Mouse (Mus musculus): ENCODE results near the gene Serpinb9b. TPM values are rescaled to one million over a fixed set of nuclear protein-coding genes. Genes with fewer than 3 reads are reported as not detected.
"Not testable (repeated sequence)": the region's sequence is repeated elsewhere in the genome, so short reads cannot be mapped to it uniquely, and the experiment has no call there.

Serpinb9b gene
- total RNA-seq (2021) = under 1 TPM; 0.10 to 0.43 TPM

DNA sequence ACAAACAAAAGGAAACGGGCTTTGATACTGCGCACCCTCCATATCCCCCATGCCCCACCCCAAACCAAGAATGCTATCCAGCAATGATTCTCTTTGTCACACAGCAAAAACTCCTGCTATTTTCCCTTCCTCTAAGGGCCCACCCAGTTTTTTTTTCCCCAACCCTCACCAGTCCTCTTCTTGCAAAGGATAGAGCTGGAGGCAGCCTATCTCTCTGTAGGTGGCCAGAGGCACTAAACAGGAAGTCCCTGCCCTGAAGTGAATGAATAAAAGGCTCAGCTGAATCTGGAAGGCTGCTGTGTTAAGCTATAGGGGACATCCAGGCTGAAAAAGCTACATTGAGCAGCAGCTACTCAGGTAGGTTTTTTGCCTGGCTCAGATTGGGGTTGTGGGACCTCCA is at the start of gene Serpinb9b:
Gene Serpinb9b (plus strand): TSS at position 173 of the 400 bp plus-strand sequence.
- intact Hi-C loops (cut with DNase I) = no loop called here

DNA sequence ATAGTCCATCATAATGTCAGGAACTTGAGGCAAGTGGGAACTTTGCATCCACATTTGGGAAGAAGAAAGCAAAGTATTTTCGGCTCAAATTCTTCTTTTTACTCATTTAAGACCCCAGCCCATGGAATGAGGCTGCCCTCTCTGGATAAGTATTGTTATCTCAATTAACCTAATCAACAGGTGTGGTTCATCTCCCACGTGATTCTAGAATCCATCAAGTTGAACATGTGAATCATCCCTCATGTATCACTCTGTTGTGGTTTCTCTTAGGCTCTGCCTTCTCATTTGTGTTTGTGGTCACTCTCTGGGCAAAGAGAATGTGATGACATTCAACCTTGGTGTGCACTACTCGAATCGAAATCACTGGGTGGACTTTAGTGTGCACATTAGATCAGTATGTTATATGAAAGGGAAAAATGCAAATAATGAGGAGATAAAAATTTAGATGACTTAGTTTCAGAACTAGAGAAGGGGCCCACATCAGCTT is 44.6 kb upstream of the Serpinb9b start:
- intact Hi-C loops (cut with DNase I) = no loop called here
- DNase-seq = no peak

More for the DNA sequence above, at the start of gene Serpinb9b:
- DNase-seq = no peak

DNA sequence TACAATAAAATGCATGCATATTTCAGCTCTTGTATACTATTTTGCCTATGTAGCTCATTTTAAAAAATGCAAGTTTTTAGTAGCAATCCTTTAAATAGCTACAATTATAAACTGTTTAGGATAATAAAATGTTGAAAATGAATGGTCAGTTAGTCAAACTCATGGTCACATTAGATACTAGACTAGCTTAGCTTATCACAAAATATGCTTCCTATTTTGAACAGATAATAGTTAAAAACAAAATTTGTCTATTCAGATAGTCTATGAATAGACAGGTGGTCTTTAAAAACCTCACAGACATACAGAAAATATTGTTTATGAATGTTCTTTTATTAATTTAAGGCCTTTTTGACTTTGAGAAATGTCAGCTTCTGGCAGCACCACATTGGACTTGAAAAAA is 41.0 kb upstream of the Serpinb9b start:
- DNase-seq = no peak
- intact Hi-C loops (cut with DNase I) = no loop called here

- intact Hi-C loops (cut with DNase I) = no loop called here
- DNase-seq = no peak
These were observed 33.9 kb upstream of the Serpinb9b start for GRCm38 (mm10) chr13:32993152-32993893.

GRCm38 (mm10) chr13:32993894-32994242 is 33.3 kb upstream of the Serpinb9b start:
- intact Hi-C loops (cut with DNase I) = no loop called here
- DNase-seq = no peak

GRCm38 (mm10) chr13:32995051-32995450 is 32.2 kb upstream of the Serpinb9b start:
- intact Hi-C loops (cut with DNase I) = no loop called here
- DNase-seq = no peak

GRCm38 (mm10) chr13:33001341-33001740 is 25.9 kb upstream of the Serpinb9b start:
- no peak for DNase-seq
- intact Hi-C loops (cut with DNase I) = no loop called here

DNA sequence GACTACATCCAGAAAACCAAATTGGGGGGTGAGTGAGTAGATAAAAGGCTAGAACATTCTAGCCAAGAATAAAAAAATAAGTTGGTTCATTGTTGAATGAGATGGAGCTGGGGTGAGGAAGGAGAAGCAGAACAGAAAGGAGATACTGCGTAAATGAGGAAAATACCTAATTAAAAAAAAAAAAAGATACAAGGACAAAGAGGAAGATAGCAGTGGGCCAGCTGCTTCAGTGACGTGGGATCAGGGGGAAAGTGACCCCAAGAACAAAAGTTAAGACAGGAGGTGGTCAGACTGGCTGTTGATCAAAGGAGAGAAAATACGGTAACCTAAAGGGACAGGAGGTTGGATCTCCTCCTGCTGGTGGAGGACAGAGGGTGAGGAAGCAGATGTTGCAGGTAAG is 24.3 kb upstream of the Serpinb9b start, which contains the start of gene Serpinb9:
Gene Serpinb9 (plus strand): TSS at position 301 of the 400 bp plus-strand sequence.
- intact Hi-C loops (cut with DNase I) = no loop called here
- no peak for DNase-seq

GRCm38 (mm10) chr13:33003523-33004413 is 23.4 kb upstream of the Serpinb9b start:
- DNase-seq = no peak
- intact Hi-C loops (cut with DNase I) = loop anchor here (1.0 to 2.0 kb wide), 2 partner anchors 71 to 100 kb away; no protein-coding TSS in a partner anchor

- intact Hi-C loops (cut with DNase I) = loop anchor here (1.0 to 2.0 kb wide), 2 partner anchors 70 to 101 kb away; no protein-coding TSS in a partner anchor
- peak; percentile 93 for DNase-seq
These were observed 22.7 kb upstream of the Serpinb9b start for GRCm38 (mm10) chr13:33004414-33005105.

GRCm38 (mm10) chr13:33005501-33006075 is 21.6 kb upstream of the Serpinb9b start:
- intact Hi-C loops (cut with DNase I) = loop anchor here (2.0 kb wide), 1 partner anchor 69 kb away; no protein-coding TSS in a partner anchor
- no peak for DNase-seq

GRCm38 (mm10) chr13:33006555-33006954 is 20.7 kb upstream of the Serpinb9b start:
- intact Hi-C loops (cut with DNase I) = no loop called here

DNA sequence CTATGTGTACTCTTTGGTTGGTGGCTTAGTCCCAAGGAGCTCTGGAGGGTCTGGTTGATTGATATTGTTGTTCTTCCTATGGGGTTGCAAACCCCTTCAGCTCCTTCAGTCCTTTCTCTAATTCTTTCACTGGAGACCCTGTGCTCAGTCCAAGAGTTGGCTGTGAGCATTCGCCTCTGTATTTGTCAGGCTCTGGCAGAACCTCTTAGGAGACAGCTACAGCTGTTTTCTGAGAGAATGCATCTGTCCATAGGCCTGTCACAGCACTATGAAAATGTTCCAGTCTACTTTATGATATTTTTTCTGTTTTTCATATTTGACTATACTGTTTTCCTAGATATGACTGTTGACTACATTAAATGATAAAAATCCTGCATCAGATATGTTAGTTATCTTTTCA is 14.8 kb upstream of the Serpinb9b start:
- peak; percentile 36 to 47 for DNase-seq
- intact Hi-C loops (cut with DNase I) = no loop called here

More at GRCm38 (mm10) chr13:33006555-33006954, 20.7 kb upstream of the Serpinb9b start:
- no peak for DNase-seq

DNA sequence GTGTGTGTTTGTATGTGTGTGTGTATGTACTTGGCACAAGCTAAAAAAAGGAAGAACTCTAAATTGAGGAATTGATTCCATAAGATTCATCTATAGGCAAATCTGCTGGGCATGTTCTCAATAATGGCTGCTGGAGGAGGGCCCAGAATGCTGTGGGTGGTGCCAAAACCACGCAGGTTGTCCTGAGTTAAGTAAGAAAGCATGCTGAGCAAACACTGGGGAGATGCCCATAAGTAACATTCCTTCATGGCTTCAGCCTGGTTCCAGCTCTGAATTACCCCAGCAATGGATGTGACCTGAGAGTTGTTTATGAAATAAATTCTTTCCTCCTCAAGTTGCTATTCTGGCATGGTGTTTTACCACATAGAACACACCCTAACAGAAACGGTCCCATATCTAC is 13.9 kb upstream of the Serpinb9b start:
- intact Hi-C loops (cut with DNase I) = no loop called here
- DNase-seq = no peak

DNA sequence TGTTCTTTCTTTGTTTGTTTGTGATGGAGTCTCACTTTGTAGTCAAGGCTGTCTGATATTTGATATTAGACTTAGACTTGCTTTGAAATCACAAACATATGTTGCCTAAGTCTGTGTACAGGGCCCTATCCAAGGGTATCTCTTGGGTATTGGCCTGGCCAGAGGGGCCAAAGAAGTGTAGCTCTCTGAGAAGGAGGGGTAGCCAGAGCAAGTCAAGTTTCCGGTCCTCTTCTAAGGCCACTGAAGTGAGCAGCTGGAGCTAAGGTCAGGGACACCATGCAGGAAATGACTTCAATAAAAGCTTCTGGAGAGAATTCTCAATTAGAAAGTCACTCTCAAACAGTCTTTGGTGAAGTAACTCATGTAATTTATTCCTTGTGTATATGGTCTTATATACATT is 4.8 kb upstream of the Serpinb9b start:
- intact Hi-C loops (cut with DNase I) = no loop called here
- DNase-seq = no peak

DNA sequence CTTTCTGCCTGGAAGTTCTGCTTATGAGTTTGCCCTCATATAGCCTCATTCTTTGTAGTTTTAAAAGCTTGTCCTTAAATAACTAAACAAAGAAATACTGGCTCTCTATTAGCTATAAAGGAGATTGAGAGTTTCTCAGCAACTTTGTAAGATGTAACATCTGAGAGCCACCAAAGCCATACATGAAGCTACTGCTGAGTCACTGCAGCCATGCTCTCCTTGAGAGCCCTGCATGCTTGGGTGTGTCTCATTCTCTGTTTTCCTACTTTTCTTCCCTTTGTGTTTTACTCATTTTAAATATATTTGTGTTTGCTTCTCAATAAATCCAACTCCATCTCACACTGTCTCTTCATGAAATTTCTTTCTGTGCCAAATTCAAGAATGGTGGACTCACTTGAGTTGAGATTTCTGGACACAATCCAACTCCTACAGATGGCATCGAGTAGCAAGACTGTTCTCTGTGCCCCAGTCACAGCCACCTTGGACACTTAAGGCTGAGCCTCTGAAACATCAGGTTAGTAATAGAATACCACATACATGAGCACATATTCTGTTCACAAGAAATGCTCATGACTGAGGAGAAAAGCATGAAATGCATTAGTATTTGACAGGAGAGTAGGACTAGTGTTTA is 674 bp upstream of the Serpinb9b start:
- intact Hi-C loops (cut with DNase I) = no loop called here
- no peak for DNase-seq

- no peak for DNase-seq
- intact Hi-C loops (cut with DNase I) = no loop called here
These were observed 930 bp downstream of the Serpinb9b start for GRCm38 (mm10) chr13:33028146-33028545.

DNA sequence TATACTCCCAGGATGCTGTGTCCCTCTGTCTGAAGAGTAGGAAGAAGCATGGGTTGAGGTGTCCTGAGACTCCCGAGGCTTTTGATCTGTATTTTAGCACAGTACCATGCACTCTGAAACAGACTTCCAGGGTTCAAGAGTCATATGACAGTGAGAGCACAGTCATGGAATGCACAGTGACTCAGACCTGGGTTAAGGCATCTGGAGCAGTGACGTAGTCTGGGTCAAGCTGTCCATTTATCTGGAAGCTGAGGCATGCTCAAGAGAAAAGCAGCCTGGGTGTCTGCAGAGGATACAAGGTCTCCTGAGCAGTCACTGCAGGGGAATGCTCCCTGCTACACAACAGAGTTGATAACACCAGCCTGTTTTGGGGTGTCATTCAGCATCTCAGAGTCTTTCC is 1.3 kb downstream of the Serpinb9b start:
- no peak for DNase-seq
- intact Hi-C loops (cut with DNase I) = no loop called here

DNA sequence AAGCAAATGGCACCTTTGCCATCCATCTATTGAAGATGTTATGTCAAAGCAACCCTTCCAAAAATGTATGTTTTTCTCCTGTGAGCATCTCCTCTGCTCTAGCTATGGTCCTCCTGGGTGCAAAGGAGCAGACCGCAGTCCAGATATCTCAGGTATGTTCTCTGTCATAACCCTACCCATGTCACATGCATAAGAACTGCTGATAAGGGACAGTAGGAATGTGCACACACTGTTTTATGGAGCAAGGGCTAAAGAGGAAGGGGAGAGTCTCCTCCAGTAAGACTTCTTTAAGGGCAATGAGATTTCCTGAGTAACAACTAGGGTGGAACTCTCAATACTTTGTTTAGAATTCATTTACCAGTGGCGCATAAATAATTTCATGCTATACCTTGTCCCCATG is 2.3 kb downstream of the Serpinb9b start:
- DNase-seq; intact Hi-C loops (cut with DNase I): not testable (repeated sequence)

GRCm38 (mm10) chr13:33030281-33030680 is 3.1 kb downstream of the Serpinb9b start:
- no peak for DNase-seq
- intact Hi-C loops (cut with DNase I) = no loop called here
